Mouse (Mus musculus): Measurements from ENCODE around the gene Ptges3l. TPM values are rescaled to one million over a fixed set of nuclear protein-coding genes. Genes with fewer than 3 reads are reported as not detected.
"Not testable (repeated sequence)": the region's sequence is repeated elsewhere in the genome, so short reads cannot be mapped to it uniquely, and the experiment has no call there.

Gene Ptges3l
- polyA plus RNA-seq, 1 experiment from 2014 or later, result 0.65 TPM

DNA sequence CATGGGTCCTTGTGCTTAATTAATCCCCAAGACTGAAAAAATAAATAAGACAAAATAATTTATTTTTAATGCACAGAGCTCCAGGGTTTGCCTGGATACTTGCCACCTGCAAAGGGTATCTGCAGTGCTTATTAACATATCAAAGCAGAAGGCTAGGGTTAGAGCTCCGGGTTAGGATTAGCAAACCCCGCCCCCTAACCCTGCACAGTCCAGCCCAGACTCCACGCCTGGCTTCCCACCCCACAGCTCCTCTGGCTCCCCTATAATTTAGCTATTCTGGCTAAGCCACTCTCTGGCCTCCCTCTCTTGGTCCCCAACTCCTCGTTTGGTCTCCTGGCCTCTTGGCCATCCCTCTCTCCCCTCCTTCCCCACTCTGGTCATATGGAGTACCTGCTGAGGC, 43.3 kb downstream of the Ptges3l start:
- Histone ChIP-seq H3K27ac (ENCODE audit: low read depth) (no peak overlapping the region), H3K9ac (replicated peaks) (no peak overlapping the region), H3K4me3 (ENCODE audit: low read depth, low read length) (no peak overlapping the region), H3K36me3 (replicated peaks; ENCODE audit: insufficient read depth, low read length) (no peaks in the 10 kb centered on the region), H3K4me2 (ENCODE audit: low read depth, low read length) (no peak overlapping the region), H3K4me1 (ENCODE audit: insufficient read depth) (no peaks in the 10 kb centered on the region; the same call in 1 of the 2 replicates), H3K9me3 (ENCODE audit: low read length) (no peaks in the 10 kb centered on the region), H3K27me3 (ENCODE audit: insufficient read depth, low read length) (no peaks in the 10 kb centered on the region)
- ATAC-seq (no peak), DNase-seq (no peak)
- TF ChIP-seq CTCF (IDR thresholded peaks at IDR 0.05; ENCODE audit: low read depth) (no peak), EP300 (IDR thresholded peaks at IDR 0.05; ENCODE audit: low read depth) (no peak)
- 39% methylated on average over 4 of the region's 4 CpGs for WGBS (ENCODE audit: insufficient replicate concordance)

DNA sequence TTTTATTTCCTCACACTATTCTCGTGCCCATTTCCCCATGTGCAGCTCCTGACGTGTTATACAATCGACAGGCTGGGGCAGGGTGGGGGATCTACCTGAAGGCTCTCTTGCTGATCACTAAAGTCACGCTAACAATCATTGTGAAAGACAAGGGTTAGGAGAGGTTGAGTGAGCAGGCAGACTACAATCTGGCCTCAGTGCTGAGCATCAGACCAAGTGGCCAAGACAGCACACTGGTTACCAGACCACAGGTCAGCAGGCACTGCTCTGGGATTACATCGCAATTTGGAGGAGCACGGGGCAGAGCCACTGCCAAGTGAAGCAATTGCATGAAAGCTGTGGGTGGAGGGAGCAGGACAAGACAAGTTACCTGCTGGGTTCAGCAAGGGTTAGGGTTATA, 46.2 kb downstream of the Ptges3l start:
- DNase-seq (peak; percentile 68), ATAC-seq (peak; percentile 64)
- no peak for TF ChIP-seq CTCF (IDR thresholded peaks at IDR 0.05; ENCODE audit: low read depth)
- peak; percentile 4; the same call in 1 of the 2 replicates for TF ChIP-seq EP300 (IDR thresholded peaks at IDR 0.05; ENCODE audit: low read depth)
- Histone ChIP-seq H3K4me1 (ENCODE audit: insufficient read depth) (no peaks in the 10 kb centered on the region; the same call in 1 of the 2 replicates), H3K4me2 (ENCODE audit: low read depth, low read length) (no peak overlapping the region), H3K36me3 (replicated peaks; ENCODE audit: insufficient read depth, low read length) (0 out of 2 replicates have a peak, but pooled peaks cover 5% of the 10 kb centered on the region), H3K9me3 (ENCODE audit: low read length) (no peaks in the 10 kb centered on the region), H3K27me3 (ENCODE audit: insufficient read depth, low read length) (no peaks in the 10 kb centered on the region), H3K9ac (replicated peaks) (no peak overlapping the region), H3K4me3 (ENCODE audit: low read depth, low read length) (no peak overlapping the region), H3K27ac (ENCODE audit: low read depth) (peak overlapping the region; percentile 12; the same call in 1 of the 2 replicates)
- WGBS (ENCODE audit: insufficient replicate concordance), result 49% methylated on average over 6 of the region's 6 CpGs

DNA sequence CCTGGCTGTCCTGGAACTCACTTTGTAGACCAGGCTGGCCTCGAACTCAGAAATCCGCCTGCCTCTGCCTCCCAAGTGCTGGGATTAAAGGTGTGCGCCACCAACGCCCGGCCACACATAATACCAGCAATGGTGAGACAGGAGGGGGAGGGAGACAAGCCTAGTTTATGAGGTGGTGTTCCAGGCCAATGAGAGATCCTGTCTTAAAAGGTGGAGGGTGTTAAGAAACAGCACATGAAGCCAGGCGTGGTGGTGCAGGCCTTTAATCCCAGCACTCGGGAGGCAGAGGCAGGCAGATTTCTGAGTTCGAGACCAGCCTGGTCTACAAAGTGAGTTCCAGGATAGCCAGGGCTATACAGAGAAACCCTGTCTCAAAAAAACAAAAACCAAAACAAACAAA, 46.9 kb downstream of the Ptges3l start:
- 84% methylated on average over 7 of the region's 8 CpGs for WGBS (ENCODE audit: insufficient replicate concordance)
- peak; percentile 28 for ATAC-seq
- peak; percentile 51 for DNase-seq

DNA sequence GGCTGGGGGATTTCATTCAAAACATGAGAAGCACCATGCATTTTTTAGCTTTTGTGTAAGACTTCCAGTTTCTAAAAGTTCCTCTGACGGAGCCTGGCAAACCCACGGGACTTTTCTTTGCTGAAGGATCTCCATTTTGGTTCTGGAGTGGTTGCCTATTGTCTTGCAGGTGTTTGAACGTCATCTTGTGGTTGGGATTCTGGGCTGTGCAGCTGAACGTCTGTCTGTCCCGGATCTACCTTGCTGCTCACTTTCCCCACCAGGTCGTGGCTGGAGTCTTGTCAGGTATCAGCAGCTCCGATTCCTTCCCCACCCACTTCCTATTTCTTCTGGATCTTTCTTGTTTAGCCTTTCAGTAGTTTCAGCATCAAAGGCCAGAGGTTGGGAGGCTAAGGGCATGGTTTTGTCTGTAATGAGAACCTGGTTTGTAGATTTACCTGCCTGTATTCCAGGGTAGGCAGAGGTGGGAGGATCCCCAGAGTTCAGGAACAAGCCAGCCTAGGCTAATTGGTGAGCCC, 50.7 kb downstream of the Ptges3l start:
- Histone ChIP-seq H3K27me3 (ENCODE audit: insufficient read depth, low read length) (no peaks in the 10 kb centered on the region), H3K4me1 (ENCODE audit: insufficient read depth) (no peaks in the 10 kb centered on the region), H3K9ac (replicated peaks) (no peak overlapping the region), H3K4me3 (ENCODE audit: low read depth, low read length) (no peak overlapping the region), H3K27ac (ENCODE audit: low read depth) (no peak overlapping the region), H3K9me3 (ENCODE audit: low read length) (no peaks in the 10 kb centered on the region), H3K4me2 (ENCODE audit: low read depth, low read length) (no peak overlapping the region), H3K36me3 (replicated peaks; ENCODE audit: insufficient read depth, low read length) (peaks cover 12% of the 10 kb centered on the region; the same call in 1 of the 2 replicates)
- 53% methylated on average over 7 of the region's 7 CpGs for WGBS (ENCODE audit: insufficient replicate concordance)
- TF ChIP-seq EP300 (IDR thresholded peaks at IDR 0.05; ENCODE audit: low read depth) (no peak), CTCF (IDR thresholded peaks at IDR 0.05; ENCODE audit: low read depth) (no peak)
- ATAC-seq (no peak), DNase-seq (peak; percentile 25)

More for the DNA sequence above, 46.9 kb downstream of the Ptges3l start:
- not testable (repeated sequence) for H3K4me2 ChIP-seq (ENCODE audit: low read depth, low read length); H3K4me1 ChIP-seq (ENCODE audit: insufficient read depth); H3K27ac ChIP-seq (ENCODE audit: low read depth); H3K27me3 ChIP-seq (ENCODE audit: insufficient read depth, low read length); H3K36me3 ChIP-seq (replicated peaks; ENCODE audit: insufficient read depth, low read length); H3K9ac ChIP-seq (replicated peaks); H3K9me3 ChIP-seq (ENCODE audit: low read length); H3K4me3 ChIP-seq (ENCODE audit: low read depth, low read length)

DNA sequence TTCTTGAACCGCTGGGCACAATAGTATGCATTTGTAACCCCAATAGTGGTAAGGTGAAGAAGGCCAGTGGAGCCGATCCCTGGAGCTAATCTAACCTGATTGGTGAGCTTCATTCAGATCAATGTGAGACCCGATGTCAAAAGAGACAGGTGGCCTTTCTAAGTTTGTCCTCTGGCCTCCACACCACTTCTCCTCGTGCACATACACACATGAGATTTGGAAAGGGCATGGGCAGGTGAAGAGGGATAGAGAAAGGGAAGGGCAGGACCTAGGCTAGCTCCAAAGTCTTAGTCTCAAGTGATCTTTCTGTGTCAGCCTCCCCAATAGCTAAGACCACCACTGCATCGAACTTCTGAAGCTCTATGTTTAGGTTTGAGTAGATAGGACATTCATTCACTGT, 55.0 kb downstream of the Ptges3l start:
- peak overlapping the region; percentile 2; the same call in 1 of the 2 replicates for H3K4me3 ChIP-seq (ENCODE audit: low read depth, low read length)
- WGBS (ENCODE audit: insufficient replicate concordance), result 69% methylated on average over 5 of the region's 5 CpGs
- H3K9me3 ChIP-seq (ENCODE audit: low read length), result no peaks in the 10 kb centered on the region
- H3K4me2 ChIP-seq (ENCODE audit: low read depth, low read length), result peak overlapping the region; percentile 27
- H3K27me3 ChIP-seq (ENCODE audit: insufficient read depth, low read length), result no peaks in the 10 kb centered on the region
- ATAC-seq (peak; percentile 1; the same call in 1 of the 2 replicates), DNase-seq (no peak)
- H3K4me1 ChIP-seq (ENCODE audit: insufficient read depth), result no peaks in the 10 kb centered on the region
- H3K36me3 ChIP-seq (replicated peaks; ENCODE audit: insufficient read depth, low read length), result peaks cover 12% of the 10 kb centered on the region; the same call in 1 of the 2 replicates
- H3K9ac ChIP-seq (replicated peaks), result no peak overlapping the region
- no peak overlapping the region for H3K27ac ChIP-seq (ENCODE audit: low read depth)
- TF ChIP-seq EP300 (IDR thresholded peaks at IDR 0.05; ENCODE audit: low read depth) (no peak), CTCF (IDR thresholded peaks at IDR 0.05; ENCODE audit: low read depth) (no peak)

Small RNA genes lying within 50 kb of the gene (microRNA-seq; reads per million reads assigned to microRNA genes)
- not detected for gene Mir6929

Other genes starting within 250 kb of the Ptges3l start
- 0.09 TPM in 2 replicates for gene Ccr10, start 249.9 kb downstream of the Ptges3l start, polyA plus RNA-seq (2015; fragmentation: Nextera tagmentation; extraction: Ambion mirVana)
- 4.2 and 5.0 TPM in 2 replicates for gene Ezh1, start 198.9 kb downstream of the Ptges3l start, polyA plus RNA-seq (2015; fragmentation: Nextera tagmentation; extraction: Ambion mirVana)
- gene Ramp2, start 179.3 kb downstream of the Ptges3l start, polyA plus RNA-seq (2015; fragmentation: Nextera tagmentation; extraction: Ambion mirVana), result 34.8 and 38.4 TPM in 2 replicates
- 75.9 and 81.1 TPM in 2 replicates for gene Vps25, start 171.6 kb downstream of the Ptges3l start, polyA plus RNA-seq (2015; fragmentation: Nextera tagmentation; extraction: Ambion mirVana)
- gene Wnk4, start 164.8 kb downstream of the Ptges3l start, polyA plus RNA-seq (2015; fragmentation: Nextera tagmentation; extraction: Ambion mirVana), result 1.6 and 2.2 TPM in 2 replicates
- gene Cntd1, start 146.3 kb downstream of the Ptges3l start, polyA plus RNA-seq (2015; fragmentation: Nextera tagmentation; extraction: Ambion mirVana), result 0.19 and 0.29 TPM in 2 replicates
- 79.9 and 86.6 TPM in 2 replicates for gene Coa3, start 146.2 kb downstream of the Ptges3l start, polyA plus RNA-seq (2015; fragmentation: Nextera tagmentation; extraction: Ambion mirVana)
- 65.1 and 72.3 TPM in 2 replicates for gene Becn1, start 123.0 kb downstream of the Ptges3l start, polyA plus RNA-seq (2015; fragmentation: Nextera tagmentation; extraction: Ambion mirVana)
- 78.4 and 78.8 TPM in 2 replicates for gene Psme3, start 109.1 kb downstream of the Ptges3l start, polyA plus RNA-seq (2015; fragmentation: Nextera tagmentation; extraction: Ambion mirVana)
- 0.44 and 0.60 TPM in 2 replicates for gene Aoc2, start 100.3 kb downstream of the Ptges3l start, polyA plus RNA-seq (2015; fragmentation: Nextera tagmentation; extraction: Ambion mirVana)
- 0.05 and 0.06 TPM in 2 replicates for gene Aoc3, start 94.7 kb downstream of the Ptges3l start, polyA plus RNA-seq (2015; fragmentation: Nextera tagmentation; extraction: Ambion mirVana)
- gene G6pc, start 57.8 kb downstream of the Ptges3l start, polyA plus RNA-seq (2015; fragmentation: Nextera tagmentation; extraction: Ambion mirVana), result 97.9 and 206 TPM in 2 replicates
- gene Aarsd1, start 7.7 kb downstream of the Ptges3l start, polyA plus RNA-seq (2015; fragmentation: Nextera tagmentation; extraction: Ambion mirVana), result 23.7 and 24.2 TPM in 2 replicates
- 0.49 and 1.5 TPM in 2 replicates for gene Gm27029, start 537 bp downstream of the Ptges3l start, polyA plus RNA-seq (2015; fragmentation: Nextera tagmentation; extraction: Ambion mirVana)
- 4.3 and 4.4 TPM in 2 replicates for gene Rundc1, start 248 bp downstream of the Ptges3l start, polyA plus RNA-seq (2015; fragmentation: Nextera tagmentation; extraction: Ambion mirVana)
- 205 and 213 TPM in 2 replicates for gene Rpl27, start 17.0 kb upstream of the Ptges3l start, polyA plus RNA-seq (2015; fragmentation: Nextera tagmentation; extraction: Ambion mirVana)
- 27.2 and 28.2 TPM in 2 replicates for gene Ifi35, start 23.1 kb upstream of the Ptges3l start, polyA plus RNA-seq (2015; fragmentation: Nextera tagmentation; extraction: Ambion mirVana)
- gene Rnd2, start 39.7 kb upstream of the Ptges3l start, polyA plus RNA-seq (2015; fragmentation: Nextera tagmentation; extraction: Ambion mirVana), result 1.9 and 2.0 TPM in 2 replicates
- gene Vat1, start 40.9 kb upstream of the Ptges3l start, polyA plus RNA-seq (2015; fragmentation: Nextera tagmentation; extraction: Ambion mirVana), result 8.3 and 8.4 TPM in 2 replicates
- gene Brca1, start 126.6 kb upstream of the Ptges3l start, polyA plus RNA-seq (2015; fragmentation: Nextera tagmentation; extraction: Ambion mirVana), result 3.9 and 5.0 TPM in 2 replicates
- 32.8 and 35.3 TPM in 2 replicates for gene Nbr1, start 126.8 kb upstream of the Ptges3l start, polyA plus RNA-seq (2015; fragmentation: Nextera tagmentation; extraction: Ambion mirVana)
- gene Tmem106a, start 156.9 kb upstream of the Ptges3l start, polyA plus RNA-seq (2015; fragmentation: Nextera tagmentation; extraction: Ambion mirVana), result 10.8 and 11.2 TPM in 2 replicates
- not detected in 2 replicates for gene Gm11634, start 173.9 kb upstream of the Ptges3l start, polyA plus RNA-seq (2015; fragmentation: Nextera tagmentation; extraction: Ambion mirVana)
- 7.4 and 8.4 TPM in 2 replicates for gene Rdm1, start 201.9 kb upstream of the Ptges3l start, polyA plus RNA-seq (2015; fragmentation: Nextera tagmentation; extraction: Ambion mirVana)
- gene Arl4d, start 240.2 kb upstream of the Ptges3l start, polyA plus RNA-seq (2015; fragmentation: Nextera tagmentation; extraction: Ambion mirVana), result 3.4 and 4.1 TPM in 2 replicates